Mouse (Mus musculus): Measurements from ENCODE around the gene Vmn1r235.
"Not testable (repeated sequence)": the region's sequence is repeated elsewhere in the genome, so short reads cannot be mapped to it uniquely, and the experiment has no call there.

Vmn1r235 gene

DNA sequence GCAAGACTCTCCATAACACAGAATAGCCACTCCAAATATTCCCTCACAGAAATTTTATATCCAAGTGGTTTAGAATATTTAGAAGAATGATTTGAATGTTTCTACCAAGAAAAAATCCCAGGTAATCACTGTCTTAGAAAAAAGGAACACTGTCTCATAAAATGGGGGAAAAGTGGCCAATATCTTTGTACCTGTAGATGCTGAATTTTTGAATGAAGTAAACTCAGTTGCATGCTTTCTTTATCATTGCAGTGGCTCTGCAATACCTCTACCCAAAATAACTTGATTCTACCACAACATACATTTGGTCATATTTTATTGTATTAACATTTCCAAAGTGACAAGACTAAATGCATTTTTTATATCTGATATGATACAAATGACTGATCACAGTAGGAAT, at the start of gene Vmn1r235:
Gene Vmn1r235 (plus strand): TSS at position 301 of the 400 bp plus-strand sequence.
- no peak for DNase-seq (ENCODE audit: low spot score)

GRCm38 (mm10) chr17:21211081-21211480, 45.1 kb upstream of the Vmn1r235 start:
- not testable (repeated sequence) for DNase-seq (ENCODE audit: low spot score)

GRCm38 (mm10) chr17:21225787-21226186, 30.4 kb upstream of the Vmn1r235 start, which contains the start of gene Vmn1r234:
Vmn1r234 (plus strand) TSS chr17:21226087.
- no peak for DNase-seq (ENCODE audit: low spot score)

- DNase-seq (ENCODE audit: low spot score) = peak; percentile 55
Measured at GRCm38 (mm10) chr17:21231654-21232053, 24.6 kb upstream of the Vmn1r235 start.

DNA sequence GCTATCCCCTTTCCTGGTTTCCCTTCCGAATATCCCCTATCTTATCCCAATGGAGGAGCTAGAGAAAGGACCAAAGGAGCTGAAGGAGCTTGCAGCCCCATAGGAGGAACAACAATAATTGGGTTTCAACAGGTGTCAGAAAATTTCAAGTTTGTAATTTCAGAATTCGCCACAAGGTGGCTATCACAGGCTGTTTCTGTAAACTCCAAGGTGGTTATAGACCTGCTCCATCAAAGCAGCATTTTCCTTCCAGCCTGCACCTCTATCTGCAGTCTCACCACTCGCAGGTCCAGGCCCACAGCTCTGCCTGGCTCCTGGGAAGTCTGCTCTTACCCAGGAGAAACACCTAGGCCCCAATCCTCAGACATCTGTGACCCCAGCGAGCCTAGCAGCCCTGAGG, 15.9 kb downstream of the Vmn1r235 start:
- peak; percentile 93 for DNase-seq (ENCODE audit: low spot score)

- no peak for DNase-seq (ENCODE audit: low spot score)
Measured at GRCm38 (mm10) chr17:21282642-21283041, 26.4 kb downstream of the Vmn1r235 start, which contains the start of gene Vmn1r236. Vmn1r236 (plus strand) TSS chr17:21282942.

DNA sequence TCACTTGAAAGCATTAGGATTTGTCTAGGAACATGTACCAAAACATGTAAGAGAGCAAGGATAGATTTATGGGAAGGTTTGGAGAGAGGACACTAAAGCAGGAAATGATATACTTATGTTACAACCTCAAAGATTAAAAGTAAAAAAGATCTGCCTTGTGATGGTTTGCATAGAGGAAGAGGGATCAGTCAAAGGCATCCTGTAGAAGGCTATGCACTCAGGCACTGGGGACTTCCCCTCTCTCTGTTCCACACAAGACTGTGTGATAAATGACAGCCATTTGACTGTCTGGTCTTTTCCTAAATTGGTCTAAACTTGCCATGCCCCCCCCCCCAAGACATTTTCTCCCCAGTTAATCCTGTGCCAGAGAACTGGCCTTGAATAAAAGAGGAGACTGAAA, 28.2 kb downstream of the Vmn1r235 start:
- DNase-seq (ENCODE audit: low spot score) = no peak

GRCm38 (mm10) chr17:21289695-21290094, 33.5 kb downstream of the Vmn1r235 start:
- DNase-seq (ENCODE audit: low spot score) = no peak

- no peak for DNase-seq (ENCODE audit: low spot score)
Measured at GRCm38 (mm10) chr17:21311565-21311964, 55.4 kb downstream of the Vmn1r235 start, which contains the start of gene Vmn1r237. Vmn1r237 (plus strand) TSS chr17:21311865.

Data from retina, embryonic 14.5 days (tissue).